Mouse (Mus musculus): Measurements from ENCODE around the gene Dusp5. TPM values are rescaled to one million over a fixed set of nuclear protein-coding genes. Genes with fewer than 3 reads are reported as not detected.
A peak's percentile ranks its signal among the peaks of the same experiment; 100 is the strongest.

Gene Dusp5
- total and polyA plus RNA-seq, 3 experiments = 4.7 to 7.5 (median 6.9) TPM

- Histone ChIP-seq H3K4me3 (no peak overlapping the region), H3K9ac (ENCODE audit: low read depth, low read length) (no peak overlapping the region), H3K4me1 (ENCODE audit: control insufficient read depth, insufficient read depth, low read length) (peaks cover 4% of the 10 kb centered on the region), H3K27ac (no peak overlapping the region), H3K79me2 (replicated peaks; ENCODE audit: control insufficient read depth, insufficient read depth, low read length) (no peaks in the 10 kb centered on the region), H3K36me3 (ENCODE audit: control insufficient read depth, insufficient read depth, low read length) (no peaks in the 10 kb centered on the region), H3K27me3 (ENCODE audit: control insufficient read depth, insufficient read depth, low read length) (no peaks in the 10 kb centered on the region)
- no peak for DNase-seq
- 59% methylated on average over 12 of the region's 12 CpGs for WGBS
- intact Hi-C loops (cut with DNase I) = no loop called here
- TF ChIP-seq POLR2A (IDR thresholded peaks at IDR 0.05; ENCODE audit: insufficient read depth, low read depth, low read length) (no peak), CTCF (IDR thresholded peaks at IDR 0.05) (no peak), EP300 (IDR thresholded peaks at IDR 0.05; ENCODE audit: insufficient read depth, low read depth, low read length) (no peak)
Observed at GRCm38 (mm10) chr19:53489187-53489586, 39.7 kb upstream of the Dusp5 start.

GRCm38 (mm10) chr19:53489910-53490309, 39.0 kb upstream of the Dusp5 start:
- Histone ChIP-seq H3K27me3 (ENCODE audit: control insufficient read depth, insufficient read depth, low read length) (no peaks in the 10 kb centered on the region), H3K4me1 (ENCODE audit: control insufficient read depth, insufficient read depth, low read length) (peaks cover 4% of the 10 kb centered on the region), H3K9ac (ENCODE audit: low read depth, low read length) (no peak overlapping the region), H3K4me3 (no peak overlapping the region), H3K36me3 (ENCODE audit: control insufficient read depth, insufficient read depth, low read length) (no peaks in the 10 kb centered on the region), H3K27ac (no peak overlapping the region), H3K79me2 (replicated peaks; ENCODE audit: control insufficient read depth, insufficient read depth, low read length) (no peaks in the 10 kb centered on the region)
- no peak for TF ChIP-seq POLR2A (IDR thresholded peaks at IDR 0.05; ENCODE audit: insufficient read depth, low read depth, low read length)
- no peak for TF ChIP-seq EP300 (IDR thresholded peaks at IDR 0.05; ENCODE audit: insufficient read depth, low read depth, low read length)
- no peak for TF ChIP-seq CTCF (IDR thresholded peaks at IDR 0.05)
- WGBS = 77% methylated on average over 1 of the region's 1 CpGs
- intact Hi-C loops (cut with DNase I) = no loop called here
- no peak for DNase-seq

GRCm38 (mm10) chr19:53490898-53491297, 38.0 kb upstream of the Dusp5 start:
- Histone ChIP-seq H3K27me3 (ENCODE audit: control insufficient read depth, insufficient read depth, low read length) (no peaks in the 10 kb centered on the region), H3K27ac (no peak overlapping the region), H3K36me3 (ENCODE audit: control insufficient read depth, insufficient read depth, low read length) (no peaks in the 10 kb centered on the region), H3K4me3 (no peak overlapping the region), H3K4me1 (ENCODE audit: control insufficient read depth, insufficient read depth, low read length) (peaks cover 5% of the 10 kb centered on the region), H3K79me2 (replicated peaks; ENCODE audit: control insufficient read depth, insufficient read depth, low read length) (no peaks in the 10 kb centered on the region), H3K9ac (ENCODE audit: low read depth, low read length) (no peak overlapping the region)
- TF ChIP-seq POLR2A (IDR thresholded peaks at IDR 0.05; ENCODE audit: insufficient read depth, low read depth, low read length) = no peak
- intact Hi-C loops (cut with DNase I) = no loop called here
- WGBS = 78% methylated on average over 8 of the region's 8 CpGs
- DNase-seq = no peak

GRCm38 (mm10) chr19:53492528-53492927, 36.4 kb upstream of the Dusp5 start:
- Histone ChIP-seq H3K4me1 (ENCODE audit: control insufficient read depth, insufficient read depth, low read length) (peaks cover 5% of the 10 kb centered on the region), H3K9ac (ENCODE audit: low read depth, low read length) (no peak overlapping the region), H3K27me3 (ENCODE audit: control insufficient read depth, insufficient read depth, low read length) (no peaks in the 10 kb centered on the region), H3K27ac (no peak overlapping the region), H3K4me3 (no peak overlapping the region), H3K36me3 (ENCODE audit: control insufficient read depth, insufficient read depth, low read length) (no peaks in the 10 kb centered on the region), H3K79me2 (replicated peaks; ENCODE audit: control insufficient read depth, insufficient read depth, low read length) (no peaks in the 10 kb centered on the region)
- WGBS = 73% methylated on average over 4 of the region's 4 CpGs
- no peak for TF ChIP-seq POLR2A (IDR thresholded peaks at IDR 0.05; ENCODE audit: insufficient read depth, low read depth, low read length)
- TF ChIP-seq CTCF (IDR thresholded peaks at IDR 0.05) = no peak
- no peak for TF ChIP-seq EP300 (IDR thresholded peaks at IDR 0.05; ENCODE audit: insufficient read depth, low read depth, low read length)
- intact Hi-C loops (cut with DNase I) = no loop called here
- no peak for DNase-seq

- Histone ChIP-seq H3K27ac (peak overlapping the region; percentile 61), H3K4me1 (ENCODE audit: control insufficient read depth, insufficient read depth, low read length) (peaks cover 5% of the 10 kb centered on the region), H3K36me3 (ENCODE audit: control insufficient read depth, insufficient read depth, low read length) (no peaks in the 10 kb centered on the region), H3K27me3 (ENCODE audit: control insufficient read depth, insufficient read depth, low read length) (no peaks in the 10 kb centered on the region), H3K9ac (ENCODE audit: low read depth, low read length) (no peak overlapping the region), H3K79me2 (replicated peaks; ENCODE audit: control insufficient read depth, insufficient read depth, low read length) (no peaks in the 10 kb centered on the region), H3K4me3 (no peak overlapping the region)
- intact Hi-C loops (cut with DNase I) = no loop called here
- no peak for TF ChIP-seq POLR2A (IDR thresholded peaks at IDR 0.05; ENCODE audit: insufficient read depth, low read depth, low read length)
- TF ChIP-seq EP300 (IDR thresholded peaks at IDR 0.05; ENCODE audit: insufficient read depth, low read depth, low read length) = 0 out of 2 replicates have a peak, but pooled peaks have one; percentile 18
- no peak for TF ChIP-seq CTCF (IDR thresholded peaks at IDR 0.05)
- peak; percentile 43 to 66 for DNase-seq
- WGBS = 38% methylated on average over 5 of the region's 5 CpGs
Observed at GRCm38 (mm10) chr19:53493866-53494265, 35.0 kb upstream of the Dusp5 start.

GRCm38 (mm10) chr19:53497910-53498309, 31.0 kb upstream of the Dusp5 start:
- H3K79me2 ChIP-seq (replicated peaks; ENCODE audit: control insufficient read depth, insufficient read depth, low read length) = no peaks in the 10 kb centered on the region
- H3K4me1 ChIP-seq (ENCODE audit: control insufficient read depth, insufficient read depth, low read length) = peaks cover 5% of the 10 kb centered on the region
- no peak overlapping the region for H3K27ac ChIP-seq
- no peak overlapping the region for H3K4me3 ChIP-seq
- intact Hi-C loops (cut with DNase I) = loop anchor here (5.0 kb wide), 2 partner anchors 34 to 79 kb away; no protein-coding TSS in a partner anchor
- no peaks in the 10 kb centered on the region for H3K27me3 ChIP-seq (ENCODE audit: control insufficient read depth, insufficient read depth, low read length)
- DNase-seq = no peak
- no peaks in the 10 kb centered on the region for H3K36me3 ChIP-seq (ENCODE audit: control insufficient read depth, insufficient read depth, low read length)
- no peak for TF ChIP-seq POLR2A (IDR thresholded peaks at IDR 0.05; ENCODE audit: insufficient read depth, low read depth, low read length)
- no peak for TF ChIP-seq CTCF (IDR thresholded peaks at IDR 0.05)
- no peak for TF ChIP-seq EP300 (IDR thresholded peaks at IDR 0.05; ENCODE audit: insufficient read depth, low read depth, low read length)
- no peak overlapping the region for H3K9ac ChIP-seq (ENCODE audit: low read depth, low read length)
- 72% methylated on average over 3 of the region's 3 CpGs for WGBS
